Mouse (Mus musculus) heart, adult 2 months (tissue): Measurements from ENCODE around the gene Tmem147.

Experiments
- CTCF ChIP-seq: fragments of 200-600 bp; IDR thresholded peaks from 2 replicates; pipeline ENCODE4 v1.8.1; 2022; ENCODE audit warnings: antibody characterized with exemption, mild to moderate bottlenecking, moderate library complexity
- EP300 ChIP-seq: fragments of 200-500 bp; IDR thresholded peaks from 2 replicates; pipeline ENCODE4 v1.6.1; 2011; ENCODE audit warnings: low read depth, low read length, control low read depth; ENCODE audit not compliant: insufficient read depth
- POLR2A ChIP-seq: fragments of 200-500 bp; IDR thresholded peaks from 2 replicates; pipeline ENCODE4 v1.6.1; 2011; ENCODE audit warnings: mild to moderate bottlenecking, low read depth, low read length, control low read depth; ENCODE audit not compliant: insufficient read depth

DNA sequence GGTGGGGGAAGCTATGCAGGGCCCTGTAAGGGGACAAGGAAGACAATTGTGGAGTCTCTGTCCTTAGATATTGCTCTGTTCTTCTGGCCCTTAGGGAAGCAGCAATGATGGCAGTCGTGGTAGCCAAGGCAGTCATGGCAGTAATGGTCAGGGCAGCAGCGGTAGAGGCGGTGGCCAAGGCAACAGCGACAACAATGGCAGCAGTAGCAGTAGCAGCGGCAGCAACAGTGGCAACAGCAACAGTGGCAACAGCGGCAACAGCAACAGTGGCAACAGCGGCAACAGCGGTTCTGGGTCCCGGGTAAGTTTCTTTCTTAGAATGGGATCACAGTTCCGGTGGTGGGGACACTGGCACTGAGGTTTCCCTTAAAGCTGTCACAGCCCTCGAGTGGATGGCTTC lies 35.8 kb upstream of the Tmem147 start:
- TF ChIP-seq CTCF (no peak), POLR2A (no peak), EP300 (no peak)
